Mouse (Mus musculus) left cerebral cortex, adult 2 months (tissue): Measurements from ENCODE around the gene Tmem138. TPM values are rescaled to one million over a fixed set of nuclear protein-coding genes. Genes with fewer than 3 reads are reported as not detected.

Experiments used
- DNase-seq, 2 experiments: peaks; one replicate each; pipeline ENCODE4 v3.0.0; 2021 to 2022; ENCODE audit warnings: low spot score in 2 of 2, mixed read lengths in 1 of 2; ENCODE audit errors: extremely low spot score in 1 of 2
- H3K27ac ChIP-seq: fragments of 200-600 bp; 2 replicates; pipeline ENCODE4 v1.8.1; 2022
- H3K4me3 ChIP-seq: fragments of 200-600 bp; 2 replicates; pipeline ENCODE4 v1.8.1; 2022
- CTCF ChIP-seq: fragments of 200-600 bp; IDR thresholded peaks from 2 replicates; pipeline ENCODE4 v1.8.1; 2022; ENCODE audit warnings: antibody characterized with exemption, mild to moderate bottlenecking, moderate library complexity
- intact Hi-C: fragments of 180-260 bp; cut with DNase I; formaldehyde crosslinking; loops from one replicate; pipeline ENCODE4 v1.15.1; 2025
- total RNA-seq, 2 experiments: library from RNA; stranded (reverse); gene quantifications; 2 replicates each; pipeline ENCODE4 v1.2.3; 2021

Gene Tmem138
- total RNA-seq, 2 experiments from 2014 or later = 12.2 to 13.8 TPM

DNA sequence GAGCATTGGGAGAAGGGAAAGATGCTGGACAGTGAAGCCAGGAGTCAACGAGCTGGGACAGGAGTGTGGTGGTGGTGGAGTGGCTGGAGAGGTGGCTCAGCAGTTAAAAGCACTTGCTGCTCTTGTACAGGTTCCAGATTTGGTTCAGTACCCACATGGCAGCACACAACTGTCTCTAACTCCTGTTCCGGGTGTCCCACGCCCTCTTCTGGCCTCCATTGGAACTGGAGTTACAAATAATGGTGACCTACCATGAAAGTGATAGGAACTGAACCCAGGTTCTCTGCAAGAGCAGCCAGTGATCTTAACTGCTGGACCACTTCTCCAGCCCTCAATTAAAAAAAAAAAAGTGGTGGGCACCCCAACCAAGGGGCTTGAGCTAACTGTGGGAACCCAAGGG is 21.0 kb upstream of the Tmem138 start:
- no peak for DNase-seq
- intact Hi-C loops = no loop called here
- Histone ChIP-seq H3K4me3 (no peak overlapping the region), H3K27ac (no peak overlapping the region)
- peak; percentile 25 for TF ChIP-seq CTCF

DNA sequence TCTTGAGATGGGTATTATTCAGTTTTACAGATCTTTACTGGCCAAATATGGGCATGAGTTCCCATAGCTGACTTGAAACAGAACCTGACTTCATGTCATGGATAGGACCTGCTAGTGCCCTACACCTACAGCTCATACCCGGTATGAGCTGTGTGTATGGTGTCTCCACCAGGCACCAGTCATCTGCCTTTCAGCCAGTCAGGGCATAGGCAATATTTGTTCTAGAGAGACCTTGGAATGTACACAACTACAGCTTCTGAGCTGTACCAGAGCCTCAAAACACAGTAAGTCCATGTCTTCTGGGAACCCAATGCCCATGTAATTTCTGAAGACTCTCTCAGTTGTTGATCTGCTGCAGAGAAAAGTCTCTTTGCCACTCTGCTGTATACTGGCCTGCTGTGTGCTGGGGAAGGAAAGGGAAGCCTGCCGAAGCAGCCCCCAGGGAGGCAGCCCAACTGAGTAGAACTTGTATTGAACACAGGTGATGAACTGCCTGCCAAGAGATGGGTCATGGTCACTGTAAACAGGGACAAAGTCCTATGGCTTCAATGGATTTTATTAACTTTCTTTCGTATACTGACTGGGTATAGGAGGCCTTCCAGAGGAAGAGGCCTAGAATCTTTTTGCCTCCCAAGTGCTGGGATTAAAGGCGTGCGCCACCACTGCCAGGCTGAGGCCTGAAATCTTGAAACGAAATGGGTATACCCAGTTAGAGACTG is 14.7 kb upstream of the Tmem138 start:
- no peak for DNase-seq
- TF ChIP-seq CTCF = no peak
- Histone ChIP-seq H3K4me3 (no peak overlapping the region), H3K27ac (no peak overlapping the region)
- intact Hi-C loops = no loop called here

DNA sequence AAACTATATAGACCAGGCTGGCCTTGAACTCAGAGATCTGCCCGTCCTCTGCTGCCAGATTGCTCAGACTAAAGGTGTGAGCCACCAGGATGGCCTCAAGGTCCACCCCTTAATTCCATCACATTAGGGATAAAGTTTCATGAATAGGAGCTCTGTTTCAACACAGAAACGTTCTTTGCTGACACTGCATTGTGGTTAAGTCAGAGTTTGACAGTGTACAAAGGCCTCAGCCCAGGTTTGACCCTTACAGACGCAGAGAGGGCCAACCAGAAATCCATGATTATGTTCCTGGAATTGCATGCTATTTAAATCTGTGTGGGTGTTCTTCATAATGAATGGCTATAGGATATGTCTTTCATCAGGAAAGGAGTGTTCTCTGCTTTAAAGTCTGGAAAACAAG is 13.1 kb upstream of the Tmem138 start:
- no peak overlapping the region for H3K4me3 ChIP-seq
- no peak for DNase-seq
- intact Hi-C loops = no loop called here
- H3K27ac ChIP-seq = no peak overlapping the region
- TF ChIP-seq CTCF = no peak

DNA sequence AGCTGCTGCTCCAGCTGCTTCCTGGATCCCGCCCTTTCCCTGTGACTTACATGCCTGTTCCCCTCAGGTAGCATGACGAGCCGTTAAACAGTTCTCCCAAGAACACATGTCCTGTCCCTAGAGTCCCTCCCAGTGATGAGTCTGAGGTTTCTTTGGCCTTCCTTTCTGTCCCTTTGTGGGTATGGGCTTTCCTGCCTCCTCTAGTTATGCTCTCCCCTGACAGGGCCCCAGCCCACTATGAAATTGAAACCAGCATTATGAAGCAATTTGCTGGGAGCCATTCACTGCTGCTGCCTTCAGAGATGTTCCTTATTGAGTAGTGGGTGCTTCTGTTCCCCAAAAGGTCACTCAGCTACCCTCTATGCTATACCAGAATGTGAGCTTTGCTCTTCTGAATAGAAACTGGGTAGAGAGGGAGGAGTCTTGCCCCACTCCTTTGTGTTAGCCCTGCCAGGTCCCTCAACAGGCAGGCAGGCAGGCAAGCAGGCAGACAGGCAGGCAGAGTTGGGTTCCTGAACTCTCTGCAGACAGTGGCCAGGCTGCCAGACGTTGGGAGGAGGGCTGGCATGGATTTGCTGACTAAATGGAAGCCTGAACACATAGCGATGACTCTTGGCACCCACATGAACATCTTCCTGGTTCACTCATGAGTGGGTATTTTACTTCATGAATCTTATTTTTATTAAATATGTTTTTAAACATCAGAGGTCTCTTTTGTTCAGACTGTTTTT is 12.1 kb upstream of the Tmem138 start:
- no peak for DNase-seq
- Histone ChIP-seq H3K27ac (no peak overlapping the region), H3K4me3 (no peak overlapping the region)
- intact Hi-C loops = no loop called here
- no peak for TF ChIP-seq CTCF

- intact Hi-C loops = no loop called here
- no peak for TF ChIP-seq CTCF
- Histone ChIP-seq H3K4me3 (no peak overlapping the region), H3K27ac (no peak overlapping the region)
- DNase-seq = no peak
These were observed 10.1 kb upstream of the Tmem138 start for GRCm38 (mm10) chr19:10587231-10587630.

GRCm38 (mm10) chr19:10585112-10585511 is 8.0 kb upstream of the Tmem138 start:
- Histone ChIP-seq H3K27ac (no peak overlapping the region), H3K4me3 (no peak overlapping the region)
- no peak for TF ChIP-seq CTCF
- intact Hi-C loops = no loop called here
- no peak for DNase-seq

DNA sequence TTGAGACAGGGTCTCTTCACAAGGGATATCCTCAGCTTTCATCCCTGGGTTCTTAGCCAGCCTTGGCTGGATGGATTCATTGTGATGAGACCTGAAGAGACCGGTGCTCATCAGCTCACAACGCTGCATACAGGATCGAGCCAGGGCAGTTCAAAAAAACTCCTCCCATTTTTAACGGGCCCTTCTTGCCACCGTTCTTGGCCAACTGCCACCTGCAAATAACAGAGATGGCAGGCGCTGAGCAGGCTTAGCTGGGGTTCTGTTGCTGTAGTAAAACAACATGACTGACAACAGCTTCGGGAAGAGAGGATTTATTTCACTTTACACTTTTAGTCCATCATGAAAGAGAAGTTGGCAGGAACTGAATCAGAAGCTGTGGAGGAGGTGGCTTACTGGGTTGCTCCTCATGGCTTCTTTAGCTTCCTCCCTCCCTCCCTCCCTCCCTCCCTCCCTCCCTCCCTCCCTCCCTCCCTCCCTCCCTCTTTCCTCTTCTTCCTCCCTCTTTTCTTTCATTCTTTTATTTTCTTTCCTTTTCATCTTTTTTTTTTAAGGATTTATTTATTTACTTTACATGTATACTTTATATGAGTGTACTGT is 6.5 kb upstream of the Tmem138 start:
- no peak for TF ChIP-seq CTCF
- Histone ChIP-seq H3K27ac (no peak overlapping the region), H3K4me3 (no peak overlapping the region)
- DNase-seq = no peak
- intact Hi-C loops = no loop called here

DNA sequence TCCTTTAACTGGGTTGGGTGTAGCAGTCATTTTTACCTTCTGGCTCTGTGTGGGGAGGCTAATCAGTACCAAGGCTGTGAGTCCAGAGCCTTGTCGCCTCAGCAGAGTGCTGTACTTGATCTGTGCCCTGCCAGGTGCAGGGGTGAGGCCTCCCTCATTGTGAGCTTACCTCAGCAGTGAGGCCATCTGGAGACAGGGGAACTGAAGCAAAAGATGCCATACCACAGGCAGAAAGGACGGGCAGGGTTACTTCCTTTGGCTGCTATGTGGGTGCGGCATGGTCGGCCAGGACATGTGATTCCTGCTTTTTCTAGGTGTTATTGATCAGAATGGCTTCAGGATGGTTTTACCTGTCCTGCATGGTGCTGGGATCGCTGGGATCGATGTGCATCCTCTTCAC is 4.8 kb upstream of the Tmem138 start:
- intact Hi-C loops = no loop called here
- no peak overlapping the region for H3K27ac ChIP-seq
- no peak for DNase-seq
- no peak for TF ChIP-seq CTCF
- no peak overlapping the region for H3K4me3 ChIP-seq

- DNase-seq = no peak
- Histone ChIP-seq H3K27ac (no peak overlapping the region), H3K4me3 (no peak overlapping the region)
- TF ChIP-seq CTCF = no peak
- intact Hi-C loops = no loop called here
These were observed 3.6 kb upstream of the Tmem138 start for GRCm38 (mm10) chr19:10580761-10581160.

DNA sequence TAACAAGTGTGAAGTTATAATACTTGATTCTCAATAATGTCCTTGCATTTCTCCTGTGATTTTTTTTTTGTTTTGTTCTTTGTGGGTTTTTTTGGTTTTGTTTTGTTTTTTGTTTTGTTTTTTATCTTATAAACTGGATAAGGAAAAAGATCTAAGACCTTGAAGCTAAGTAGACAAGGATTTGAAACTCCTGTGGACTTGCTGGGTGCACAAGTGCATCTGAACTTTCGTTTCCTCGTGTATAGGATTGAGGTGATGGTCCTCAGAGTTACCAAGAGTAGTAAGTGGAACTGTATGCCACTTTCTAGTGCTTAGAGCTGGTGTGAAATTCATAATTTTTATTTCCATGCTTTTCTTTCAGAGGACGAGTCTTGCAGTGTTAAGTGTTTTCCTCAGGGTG is 2.9 kb upstream of the Tmem138 start:
- TF ChIP-seq CTCF = no peak
- intact Hi-C loops = no loop called here
- Histone ChIP-seq H3K4me3 (no peak overlapping the region), H3K27ac (no peak overlapping the region)
- no peak for DNase-seq

GRCm38 (mm10) chr19:10569627-10570026 is 7.5 kb downstream of the Tmem138 start:
- no peak for DNase-seq
- intact Hi-C loops = no loop called here
- Histone ChIP-seq H3K27ac (no peak overlapping the region), H3K4me3 (no peak overlapping the region)
- no peak for TF ChIP-seq CTCF

DNA sequence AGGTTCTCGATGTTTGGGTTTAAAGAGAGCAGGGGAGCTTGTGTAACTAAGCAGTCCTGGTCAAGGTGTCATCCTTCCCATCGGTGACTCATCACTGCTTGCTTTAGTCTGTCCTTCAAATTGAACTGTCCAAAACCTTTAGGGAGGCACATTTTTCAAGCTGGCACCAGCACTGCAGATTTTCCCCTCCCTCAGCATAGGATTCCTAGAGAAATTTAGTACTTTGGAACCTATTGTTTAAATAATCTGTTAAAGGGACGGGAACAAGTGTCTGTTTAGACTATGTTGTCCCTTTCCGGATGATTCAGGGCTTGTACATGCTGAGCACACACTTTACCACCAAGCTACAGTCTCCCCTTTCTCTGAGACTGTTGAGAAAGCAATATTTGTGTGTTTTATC is 11.9 kb downstream of the Tmem138 start:
- no peak overlapping the region for H3K4me3 ChIP-seq
- no peak overlapping the region for H3K27ac ChIP-seq
- intact Hi-C loops = no loop called here
- DNase-seq = no peak
- TF ChIP-seq CTCF = no peak
